Mouse (Mus musculus): ENCODE results near the gene Rtl10. TPM values are rescaled to one million over a fixed set of nuclear protein-coding genes. Genes with fewer than 3 reads are reported as not detected.

The Rtl10 gene
- 1.5 and 1.7 TPM in 2 replicates for polyA plus RNA-seq (2015; fragmentation: Nextera tagmentation; extraction: Ambion mirVana)

DNA sequence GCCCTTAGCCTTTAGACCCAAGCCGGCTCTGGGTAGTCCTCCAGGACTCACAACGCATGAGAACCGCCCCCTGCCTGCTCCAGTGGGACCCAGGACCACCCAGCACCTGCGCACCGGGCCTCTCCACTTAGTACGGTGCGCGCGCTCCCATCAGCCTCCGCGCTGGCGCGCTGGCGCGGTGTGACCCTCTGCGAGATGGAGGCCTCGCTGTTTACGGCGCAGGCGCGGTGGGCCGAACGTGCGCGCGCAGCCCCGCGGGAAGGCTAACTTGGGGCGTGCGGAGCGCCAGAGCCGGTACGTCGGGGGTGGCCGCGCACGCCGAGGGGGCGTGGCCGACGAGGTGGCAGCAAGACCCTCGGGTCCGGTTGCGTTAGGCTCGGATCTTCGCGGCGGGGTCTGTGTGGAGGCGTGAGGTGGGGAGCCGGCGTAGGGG lies at the start of gene Rtl10, which contains the start of gene Gnb1l:
TSS of gene Rtl10 (plus strand) at position 344 of the 433 bp plus-strand sequence.
TSS of gene Gnb1l (plus strand) at position 156 of the 433 bp plus-strand sequence.
- H3K4me1 ChIP-seq = peaks cover 21% of the 10 kb centered on the region
- H3K9ac ChIP-seq = peak within 1 kb of the TSS; percentile 92
- H3K4me2 ChIP-seq = peak within 1 kb of the TSS; percentile 93
- no peaks in the 10 kb centered on the region for H3K27me3 ChIP-seq (replicated peaks)
- peak; percentile 88 for ATAC-seq (ENCODE audit: extremely low read depth, insufficient number of reproducible peaks, low FRiP score, low TSS enrichment)
- peak within 1 kb of the TSS; percentile 81 for H3K27ac ChIP-seq (replicated peaks)
- H3K36me3 ChIP-seq = peaks cover 25% of the 10 kb centered on the region
- WGBS = under 1% methylated on average over 51 of the region's 51 CpGs
- peak within 1 kb of the TSS; percentile 81 for H3K4me3 ChIP-seq
- H3K9me3 ChIP-seq = no peaks in the 10 kb centered on the region

DNA sequence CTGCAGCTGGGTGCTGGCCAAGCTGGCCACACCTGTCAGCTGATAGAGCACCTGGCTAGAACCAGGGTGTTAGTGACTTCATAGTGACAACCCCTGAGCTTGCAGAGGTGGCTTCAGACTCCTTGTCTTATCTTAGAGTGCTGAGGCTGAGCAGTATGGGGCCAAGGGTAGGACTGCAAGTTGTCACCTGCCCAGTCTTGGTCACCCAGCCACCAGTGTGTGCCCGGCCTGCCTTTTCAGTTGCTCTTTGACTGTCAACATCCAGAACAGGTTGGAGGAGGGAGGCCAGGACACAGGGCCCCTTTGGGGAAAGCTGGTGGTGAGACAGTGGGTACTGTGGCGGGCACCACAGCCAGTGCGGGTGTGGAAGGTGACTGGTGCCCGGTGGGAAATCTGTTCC lies 49.7 kb upstream of the Rtl10 start:
- H3K4me3 ChIP-seq = no peak overlapping the region
- H3K36me3 ChIP-seq = peaks cover 24% of the 10 kb centered on the region
- no peak overlapping the region for H3K9ac ChIP-seq
- H3K27me3 ChIP-seq (replicated peaks) = no peaks in the 10 kb centered on the region
- no peak overlapping the region for H3K27ac ChIP-seq (replicated peaks)
- H3K4me1 ChIP-seq = peaks cover 9% of the 10 kb centered on the region
- no peak for ATAC-seq (ENCODE audit: extremely low read depth, insufficient number of reproducible peaks, low FRiP score, low TSS enrichment)
- WGBS = 86% methylated on average over 4 of the region's 4 CpGs
- no peaks in the 10 kb centered on the region for H3K9me3 ChIP-seq
- no peak overlapping the region for H3K4me2 ChIP-seq

- Histone ChIP-seq H3K36me3 (peaks cover 23% of the 10 kb centered on the region), H3K27ac (replicated peaks) (no peak overlapping the region), H3K4me2 (no peak overlapping the region), H3K4me3 (no peak overlapping the region), H3K9ac (no peak overlapping the region), H3K4me1 (peaks cover 9% of the 10 kb centered on the region), H3K9me3 (no peaks in the 10 kb centered on the region), H3K27me3 (replicated peaks) (no peaks in the 10 kb centered on the region; the same call in 1 of the 2 replicates)
- no peak for ATAC-seq (ENCODE audit: extremely low read depth, insufficient number of reproducible peaks, low FRiP score, low TSS enrichment)
- WGBS = 61% methylated on average over 9 of the region's 9 CpGs
Observed at GRCm38 (mm10) chr16:18451486-18452181, 47.1 kb upstream of the Rtl10 start.

DNA sequence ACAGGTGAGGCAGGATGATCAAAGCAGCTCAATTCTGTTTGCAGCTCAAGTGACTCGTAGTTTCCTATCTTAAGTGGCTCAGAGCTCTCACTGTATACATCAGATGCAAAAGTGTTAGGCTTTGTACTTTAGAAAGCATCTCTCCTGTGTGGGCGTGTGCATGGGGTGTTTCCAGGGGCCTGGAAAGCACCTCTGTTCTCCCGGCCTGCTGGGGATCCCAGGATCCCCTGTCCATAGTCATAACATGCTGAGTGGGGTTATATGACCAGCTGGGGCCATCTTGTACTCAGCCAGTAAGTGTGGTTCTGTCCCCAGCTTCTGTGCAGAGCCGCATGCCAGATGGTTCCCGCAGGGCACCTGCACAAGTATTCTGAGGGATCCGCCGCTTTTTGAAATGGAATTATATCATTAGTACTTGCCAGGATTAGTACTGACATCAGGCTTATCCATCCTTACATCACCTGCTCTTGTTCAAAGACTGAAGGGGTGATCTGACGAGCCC lies 46.3 kb upstream of the Rtl10 start:
- Histone ChIP-seq H3K36me3 (peaks cover 30% of the 10 kb centered on the region), H3K9ac (no peak overlapping the region), H3K4me3 (no peak overlapping the region), H3K4me2 (no peak overlapping the region), H3K4me1 (peaks cover 9% of the 10 kb centered on the region), H3K27ac (replicated peaks) (no peak overlapping the region), H3K27me3 (replicated peaks) (no peaks in the 10 kb centered on the region; the same call in 1 of the 2 replicates), H3K9me3 (no peaks in the 10 kb centered on the region)
- ATAC-seq (ENCODE audit: extremely low read depth, insufficient number of reproducible peaks, low FRiP score, low TSS enrichment) = no peak
- 86% methylated on average over 8 of the region's 8 CpGs for WGBS

GRCm38 (mm10) chr16:18453846-18454245 lies 44.9 kb upstream of the Rtl10 start:
- peaks cover 10% of the 10 kb centered on the region for H3K4me1 ChIP-seq
- 0 out of 2 replicates have a peak overlapping the region, but pooled peaks have one; percentile 16 for H3K9ac ChIP-seq
- H3K9me3 ChIP-seq = no peaks in the 10 kb centered on the region
- H3K36me3 ChIP-seq = peaks cover 39% of the 10 kb centered on the region
- WGBS = 50% methylated on average over 5 of the region's 5 CpGs
- peaks cover 6% of the 10 kb centered on the region; the same call in 1 of the 2 replicates for H3K27me3 ChIP-seq (replicated peaks)
- H3K4me3 ChIP-seq = no peak overlapping the region
- no peak for ATAC-seq (ENCODE audit: extremely low read depth, insufficient number of reproducible peaks, low FRiP score, low TSS enrichment)
- no peak overlapping the region for H3K4me2 ChIP-seq
- no peak overlapping the region for H3K27ac ChIP-seq (replicated peaks)

GRCm38 (mm10) chr16:18455407-18455806 lies 43.3 kb upstream of the Rtl10 start:
- Histone ChIP-seq H3K4me3 (no peak overlapping the region), H3K9me3 (no peaks in the 10 kb centered on the region), H3K36me3 (peaks cover 35% of the 10 kb centered on the region), H3K27ac (replicated peaks) (no peak overlapping the region), H3K4me2 (no peak overlapping the region), H3K27me3 (replicated peaks) (peaks cover 6% of the 10 kb centered on the region), H3K9ac (no peak overlapping the region), H3K4me1 (peaks cover 23% of the 10 kb centered on the region)
- no peak for ATAC-seq (ENCODE audit: extremely low read depth, insufficient number of reproducible peaks, low FRiP score, low TSS enrichment)
- WGBS = 85% methylated on average over 6 of the region's 6 CpGs

DNA sequence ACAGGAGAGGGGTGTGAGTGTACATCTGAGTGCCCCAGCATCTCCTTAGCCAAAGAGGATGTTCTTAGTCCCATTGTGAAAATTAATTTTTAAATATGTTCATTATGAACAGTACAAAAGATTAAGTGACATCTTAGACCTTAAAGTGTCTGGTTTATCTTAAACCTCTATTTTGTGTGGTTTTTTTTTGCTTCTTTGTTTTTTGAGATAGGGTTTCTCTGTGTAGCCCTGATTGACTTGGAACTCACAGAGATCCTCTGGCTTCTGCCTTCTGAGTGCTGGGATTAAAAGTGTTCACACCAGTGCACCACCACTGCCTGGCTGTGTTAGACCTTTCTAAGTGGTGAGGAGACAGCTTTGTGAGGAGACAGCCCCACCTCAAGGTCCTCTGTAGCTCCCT lies 40.0 kb upstream of the Rtl10 start:
- Histone ChIP-seq H3K4me2 (no peak overlapping the region), H3K4me3 (no peak overlapping the region), H3K36me3 (peaks cover 35% of the 10 kb centered on the region), H3K27ac (replicated peaks) (no peak overlapping the region), H3K9ac (0 out of 2 replicates have a peak overlapping the region, but pooled peaks have one; percentile 33), H3K27me3 (replicated peaks) (peaks cover 12% of the 10 kb centered on the region), H3K4me1 (peaks cover 24% of the 10 kb centered on the region), H3K9me3 (no peaks in the 10 kb centered on the region)
- no peak for ATAC-seq (ENCODE audit: extremely low read depth, insufficient number of reproducible peaks, low FRiP score, low TSS enrichment)

- peaks cover 32% of the 10 kb centered on the region for H3K36me3 ChIP-seq
Observed at GRCm38 (mm10) chr16:18459335-18459954, 39.3 kb upstream of the Rtl10 start.

GRCm38 (mm10) chr16:18459955-18460370 lies 38.7 kb upstream of the Rtl10 start:
- Histone ChIP-seq H3K4me1 (peaks cover 29% of the 10 kb centered on the region), H3K4me2 (peak overlapping the region; percentile 49), H3K27me3 (replicated peaks) (peaks cover 12% of the 10 kb centered on the region), H3K27ac (replicated peaks) (peak overlapping the region; percentile 50; the same call in 1 of the 2 replicates), H3K4me3 (0 out of 2 replicates have a peak overlapping the region, but pooled peaks have one; percentile 4), H3K36me3 (peaks cover 29% of the 10 kb centered on the region), H3K9me3 (no peaks in the 10 kb centered on the region), H3K9ac (0 out of 2 replicates have a peak overlapping the region, but pooled peaks have one; percentile 34)
- no peak for ATAC-seq (ENCODE audit: extremely low read depth, insufficient number of reproducible peaks, low FRiP score, low TSS enrichment)
- 12% methylated on average over 11 of the region's 11 CpGs for WGBS

More at GRCm38 (mm10) chr16:18459335-18459954, 39.3 kb upstream of the Rtl10 start:
- peaks cover 12% of the 10 kb centered on the region for H3K27me3 ChIP-seq (replicated peaks)
- 22% methylated on average over 12 of the region's 12 CpGs for WGBS
- H3K4me1 ChIP-seq = peaks cover 29% of the 10 kb centered on the region
- peak overlapping the region; percentile 50; the same call in 1 of the 2 replicates for H3K27ac ChIP-seq (replicated peaks)
- H3K4me2 ChIP-seq = peak overlapping the region; percentile 49
- no peaks in the 10 kb centered on the region for H3K9me3 ChIP-seq
- 0 out of 2 replicates have a peak overlapping the region, but pooled peaks have one; percentile 4 for H3K4me3 ChIP-seq
- no peak for ATAC-seq (ENCODE audit: extremely low read depth, insufficient number of reproducible peaks, low FRiP score, low TSS enrichment)
- H3K9ac ChIP-seq = peak overlapping the region; percentile 34; the same call in 1 of the 2 replicates

DNA sequence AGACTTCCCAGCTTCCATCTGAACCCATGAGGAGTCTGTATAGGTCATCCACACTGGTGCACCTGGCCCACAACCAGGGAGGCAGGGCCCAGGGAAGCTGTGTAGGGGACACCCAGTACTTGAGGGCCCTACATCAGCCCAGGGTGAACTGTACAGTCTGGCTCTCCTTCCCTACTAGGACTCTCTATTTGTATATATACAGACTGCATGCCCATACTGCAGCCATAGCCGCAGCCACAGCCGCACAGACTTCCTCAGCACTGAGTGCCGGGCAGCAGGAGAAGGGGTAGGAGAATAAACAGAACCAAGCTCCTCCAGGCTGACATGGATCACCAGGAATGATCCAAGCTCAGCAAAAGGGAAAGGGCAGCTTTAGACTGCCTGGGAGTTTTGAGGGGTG lies 37.9 kb upstream of the Rtl10 start:
- 95% methylated on average over 3 of the region's 3 CpGs for WGBS

GRCm38 (mm10) chr16:18462031-18462430 lies 36.7 kb upstream of the Rtl10 start:
- H3K9me3 ChIP-seq = no peaks in the 10 kb centered on the region
- H3K36me3 ChIP-seq = peaks cover 17% of the 10 kb centered on the region
- no peak overlapping the region for H3K4me2 ChIP-seq
- ATAC-seq (ENCODE audit: extremely low read depth, insufficient number of reproducible peaks, low FRiP score, low TSS enrichment) = no peak
- H3K27ac ChIP-seq (replicated peaks) = no peak overlapping the region
- no peak overlapping the region for H3K9ac ChIP-seq
- H3K4me3 ChIP-seq = no peak overlapping the region
- peaks cover 29% of the 10 kb centered on the region for H3K4me1 ChIP-seq
- 75% methylated on average over 9 of the region's 9 CpGs for WGBS
- peaks cover 12% of the 10 kb centered on the region for H3K27me3 ChIP-seq (replicated peaks)

More for the DNA sequence above, 37.9 kb upstream of the Rtl10 start:
- Histone ChIP-seq H3K9ac (no peak overlapping the region), H3K27me3 (replicated peaks) (peaks cover 12% of the 10 kb centered on the region), H3K4me2 (no peak overlapping the region), H3K36me3 (peaks cover 25% of the 10 kb centered on the region), H3K9me3 (no peaks in the 10 kb centered on the region), H3K4me1 (peaks cover 29% of the 10 kb centered on the region), H3K4me3 (no peak overlapping the region), H3K27ac (replicated peaks) (no peak overlapping the region)
- no peak for ATAC-seq (ENCODE audit: extremely low read depth, insufficient number of reproducible peaks, low FRiP score, low TSS enrichment)

Data from heart, embryonic 13.5 days (tissue).